In the genomic region with DNA sequence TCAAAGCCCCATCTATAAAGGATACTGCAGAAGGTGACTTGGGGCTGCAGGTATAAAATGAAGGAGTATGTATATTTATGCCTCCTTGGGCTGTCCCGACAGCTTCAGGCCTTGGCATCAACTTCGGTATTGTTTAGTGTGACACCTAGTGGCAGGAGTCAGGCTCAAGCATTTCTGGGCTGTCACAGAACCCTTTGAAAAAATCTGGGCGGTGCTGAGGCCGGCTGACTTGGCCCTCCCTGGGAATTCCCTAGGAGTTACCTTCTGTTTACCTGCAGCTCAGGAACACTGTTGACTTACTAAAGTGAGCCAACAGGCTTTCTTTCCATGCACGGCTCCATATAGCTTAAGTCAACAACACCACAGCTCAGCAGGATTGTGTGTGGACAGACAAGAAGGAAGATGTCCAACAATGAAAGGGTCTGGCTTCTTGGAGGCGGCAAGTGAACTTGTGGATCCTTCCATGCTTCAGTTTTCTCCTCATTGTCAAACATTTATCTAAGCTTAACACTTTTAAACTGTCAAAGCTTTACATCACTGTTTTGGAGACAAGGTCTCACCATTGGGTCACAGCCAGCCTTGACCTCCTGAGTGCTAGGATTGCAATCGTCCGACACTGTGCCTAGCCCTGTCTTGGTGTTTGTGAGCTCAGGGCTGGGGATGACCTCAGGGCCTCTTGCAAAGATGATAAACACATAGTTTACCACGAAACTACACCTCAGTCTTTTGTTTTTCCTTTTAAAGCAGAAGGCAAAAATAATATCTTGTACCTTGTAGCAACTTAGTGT, we compare ENCODE assay signal across 9 mouse cellular contexts. TPM values are rescaled to one million over a fixed set of nuclear protein-coding genes. Genes with fewer than 3 reads are reported as not detected.
A peak's percentile ranks its signal among the peaks of the same experiment; 100 is the strongest.
DNase-seq lines count a peak whose midpoint lies in the region; ATAC-seq and TF ChIP-seq lines count a peak whose summit lies in the region.
"Had no signal": no experiment of that assay in that cellular context is flagged by ENCODE, and none has a peak within 500 bp of the region (broad histone marks: within the 10 kb centered on the region; RNA-seq: fewer than 3 reads in every experiment).

No protein-coding gene starts in this region.

- no peak overlapping the region for H3K27ac ChIP-seq in hindbrain, embryonic 11.5 days (ENCODE audit: low read depth, low read length)
- H3K27ac ChIP-seq in hindbrain, embryonic 12.5 days = no peak overlapping the region
- H3K27ac ChIP-seq in stomach, embryonic 15.5 days = no peak overlapping the region
- H3K27ac ChIP-seq: liver, embryonic 15.5 days had no signal

- ATAC-seq in hindbrain, embryonic 11.5 days (ENCODE audit: low FRiP score) = no peak
- ATAC-seq in hindbrain, embryonic 12.5 days (ENCODE audit: low FRiP score) = no peak
- ATAC-seq in erythroblast, adult 5-6 weeks (replicated peaks; ENCODE audit: low FRiP score, poor library complexity, severe bottlenecking) = peak; percentile 40; the same call in 1 of the 2 replicates
- peak; percentile 37 for ATAC-seq in megakaryocyte, adult 5-6 weeks (ENCODE audit: poor library complexity, severe bottlenecking)
- ATAC-seq in stomach, embryonic 15.5 days (ENCODE audit: insufficient read depth, low FRiP score, low read depth) = peak; percentile 53

- no peaks in the 10 kb centered on the region for H3K4me1 ChIP-seq in hindbrain, embryonic 11.5 days (replicated peaks; ENCODE audit: control insufficient read depth, insufficient read depth, low read length)
- peaks cover 21% of the 10 kb centered on the region for H3K4me1 ChIP-seq in hindbrain, embryonic 12.5 days
- H3K4me1 ChIP-seq in stomach, embryonic 15.5 days = peaks cover 17% of the 10 kb centered on the region; the same call in 1 of the 2 replicates

- no peak overlapping the region for H3K4me3 ChIP-seq in hindbrain, embryonic 11.5 days (ENCODE audit: low read depth, low read length)
- H3K4me3 ChIP-seq in hindbrain, embryonic 12.5 days = no peak overlapping the region
- no peak overlapping the region for H3K4me3 ChIP-seq in stomach, embryonic 15.5 days (replicated peaks)
- H3K4me3 ChIP-seq: liver, embryonic 15.5 days had no signal

- no peaks in the 10 kb centered on the region for H3K9me3 ChIP-seq in hindbrain, embryonic 11.5 days (ENCODE audit: control insufficient read depth, low read length)
- H3K9me3 ChIP-seq in hindbrain, embryonic 12.5 days (replicated peaks) = no peaks in the 10 kb centered on the region
- H3K9me3 ChIP-seq in stomach, embryonic 15.5 days = no peaks in the 10 kb centered on the region
- H3K9me3 ChIP-seq: liver, embryonic 15.5 days had no signal

- DNase-seq in hindbrain, embryonic 11.5 days (ENCODE audit: low spot score) = peak; percentile 77
- peak; percentile 62 to 70 for DNase-seq in CD8-positive naive resting alpha-beta T cell, adult 2 months (ENCODE audit: low read depth in 2 of 2, low spot score in 2 of 2)
- peak; percentile 84 for DNase-seq in brain, embryonic 14.5 days (ENCODE audit: low read depth)
- peak; percentile 72 to 83 for DNase-seq in kidney, postnatal 4 days

- no peak overlapping the region for H3K9ac ChIP-seq in hindbrain, embryonic 11.5 days (ENCODE audit: low read depth, low read length)
- H3K9ac ChIP-seq in hindbrain, embryonic 12.5 days = no peak overlapping the region
- H3K9ac ChIP-seq in stomach, embryonic 15.5 days = no peak overlapping the region
- H3K9ac ChIP-seq: liver, embryonic 15.5 days had no signal

- WGBS in hindbrain, embryonic 11.5 days = 37% methylated on average over 9 of the region's 9 CpGs
- 34% methylated on average over 9 of the region's 9 CpGs for WGBS in hindbrain, embryonic 12.5 days
- 31% methylated on average over 9 of the region's 9 CpGs for WGBS in stomach, embryonic 15.5 days

- no peaks in the 10 kb centered on the region for H3K27me3 ChIP-seq in hindbrain, embryonic 11.5 days (ENCODE audit: control insufficient read depth, insufficient read depth, low read length)
- H3K27me3 ChIP-seq in hindbrain, embryonic 12.5 days = no peaks in the 10 kb centered on the region
- H3K27me3 ChIP-seq in stomach, embryonic 15.5 days (replicated peaks) = no peaks in the 10 kb centered on the region

- H3K36me3 ChIP-seq in hindbrain, embryonic 11.5 days (ENCODE audit: control insufficient read depth, insufficient read depth, low read length) = no peaks in the 10 kb centered on the region
- peaks cover 4% of the 10 kb centered on the region for H3K36me3 ChIP-seq in hindbrain, embryonic 12.5 days
- H3K36me3 ChIP-seq in stomach, embryonic 15.5 days = peaks cover 4% of the 10 kb centered on the region

- no peak for TF ChIP-seq POLR2A in brain, embryonic 14.5 days (IDR thresholded peaks at IDR 0.05; ENCODE audit: borderline replicate concordance, extremely low read depth, insufficient read depth, insufficient read length, poor library complexity, severe bottlenecking)

- TF ChIP-seq CTCF in brain, embryonic 14.5 days (IDR thresholded peaks at IDR 0.05; ENCODE audit: borderline replicate concordance, extremely low read depth, insufficient read depth, insufficient read length) = peak; percentile 79

- H3K4me2 ChIP-seq in hindbrain, embryonic 11.5 days (replicated peaks; ENCODE audit: low read depth, low read length) = no peak overlapping the region
- H3K4me2 ChIP-seq in hindbrain, embryonic 12.5 days (replicated peaks) = no peak overlapping the region
- no peak overlapping the region for H3K4me2 ChIP-seq in stomach, embryonic 15.5 days
- H3K4me2 ChIP-seq: liver, embryonic 15.5 days had no signal

RNA-seq across cellular contexts. Expression of a gene that starts 2.9 kb away (rescaled TPM):
- 43.3 and 46.9 TPM in 2 replicates for polyA plus RNA-seq in hindbrain, embryonic 11.5 days (2014; fragmentation: Nextera tagmentation; extraction: Ambion mirVana)
- polyA plus RNA-seq in hindbrain, embryonic 12.5 days (2016; fragmentation: Nextera tagmentation; extraction: Ambion mirVana) = 42.8 and 49.1 TPM in 2 replicates
- 41.0 and 46.0 TPM in 2 replicates for polyA plus RNA-seq in brain, embryonic 14.5 days (2012; rRNA removed)
- total RNA-seq in erythroblast, adult 5-6 weeks (2015; ENCODE audit: low replicate concordance) = 13.4 and 14.8 TPM in 2 replicates
- total RNA-seq in erythroblast, adult 5-6 weeks (2017; ENCODE audit: low replicate concordance) = 14.1 and 20.5 TPM in 2 replicates
- total RNA-seq in megakaryocyte, adult 5-6 weeks (2015) = 55.5 and 84.6 TPM in 2 replicates
- total RNA-seq in megakaryocyte, adult 5-6 weeks (2017) = 52.5 and 65.3 TPM in 2 replicates
- 78.4 and 81.8 TPM in 2 replicates for polyA plus RNA-seq in stomach, embryonic 15.5 days (2015; fragmentation: Nextera tagmentation; extraction: Ambion mirVana)

Comparison
In these comparisons a context has a peak if more than half of its experiments do, and no peak if none do; other contexts are left out.
1. ATAC-seq: peak in erythroblast, adult 5-6 weeks (single experiment), megakaryocyte, adult 5-6 weeks (single experiment) and stomach, embryonic 15.5 days (single experiment); none in hindbrain, embryonic 11.5 days (single experiment) and hindbrain, embryonic 12.5 days (single experiment).
2. Peak in every context shown above with its lines, with median percentiles within 50 percentile points of each other: DNase-seq.